Mouse (Mus musculus) hindbrain, embryonic 12.5 days (tissue): ENCODE results near the gene Prdm4. TPM values are rescaled to one million over a fixed set of nuclear protein-coding genes. Genes with fewer than 3 reads are reported as not detected.

Experiments
- polyA plus RNA-seq: library from polyadenylated mRNA; unstranded; fragments of >200 nt; fragmentation: Nextera tagmentation; extraction: Ambion mirVana; gene quantifications from 2 replicates; pipeline ENCODE4 v1.2.1, GENCODE M21; 2016

Prdm4 gene
- polyA plus RNA-seq, 1 experiment from 2014 or later = 35.3 TPM

Other genes with a start within 250 kb of the Prdm4 start
- 71.1 and 71.7 TPM in 2 replicates for gene Pwp1, start 87.6 kb downstream of the Prdm4 start, polyA plus RNA-seq
- gene Ascl4, start 10.5 kb upstream of the Prdm4 start, polyA plus RNA-seq = 0.53 and 0.59 TPM in 2 replicates
- 186 and 192 TPM in 2 replicates for gene Rtcb, start 40.7 kb upstream of the Prdm4 start, polyA plus RNA-seq
- not detected in 2 replicates for gene Bpifc, start 94.8 kb upstream of the Prdm4 start, polyA plus RNA-seq
- 17.2 and 19.0 TPM in 2 replicates for gene Fbxo7, start 104.8 kb upstream of the Prdm4 start, polyA plus RNA-seq